Mouse (Mus musculus): ENCODE data around the gene Il1rapl1. TPM values are rescaled to one million over a fixed set of nuclear protein-coding genes. Genes with fewer than 3 reads are reported as not detected.

Gene Il1rapl1
- total RNA-seq, 2 experiments from 2014 or later: not detected

DNA sequence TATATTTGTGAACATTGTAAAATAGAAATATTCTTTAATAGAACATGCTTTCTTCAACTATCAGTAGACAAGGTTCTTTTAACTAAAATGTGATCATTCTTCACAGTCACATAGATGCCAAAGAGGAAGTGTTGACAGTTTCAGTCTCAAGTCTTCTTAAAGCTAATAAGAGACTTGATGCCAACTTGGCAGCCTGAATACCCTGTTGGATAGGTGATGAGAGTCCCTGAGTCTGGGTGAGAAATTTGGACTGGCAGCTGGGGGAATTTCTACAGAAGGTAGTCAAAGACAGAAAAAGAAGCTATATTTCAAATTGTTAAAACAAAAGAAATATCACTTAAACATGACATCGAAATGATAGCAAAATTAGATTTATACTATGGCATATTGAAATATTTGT is 451.6 kb downstream of the Il1rapl1 start:
- ATAC-seq (replicated peaks; ENCODE audit: low FRiP score, poor library complexity, severe bottlenecking): no peak

DNA sequence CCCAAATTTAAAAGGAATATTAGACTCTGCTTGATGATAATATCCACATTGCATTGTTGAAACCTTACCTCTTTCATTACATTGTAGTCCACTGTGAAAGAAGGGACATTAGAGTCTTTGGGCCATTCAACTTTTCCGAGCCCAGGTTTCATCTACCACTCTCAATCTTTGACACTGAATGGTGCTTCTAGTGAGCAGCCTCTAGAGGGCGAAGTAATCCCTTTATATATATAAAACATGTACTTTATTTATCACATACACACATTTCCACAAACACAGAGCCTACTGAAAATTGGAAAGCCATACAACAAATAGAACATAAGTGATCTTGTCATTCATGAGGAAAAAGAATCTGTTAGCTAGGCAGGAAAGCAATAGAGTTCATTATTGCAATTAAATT is 459.8 kb downstream of the Il1rapl1 start:
- no peak for ATAC-seq (replicated peaks; ENCODE audit: low FRiP score, poor library complexity, severe bottlenecking)

- ATAC-seq (replicated peaks; ENCODE audit: low FRiP score, poor library complexity, severe bottlenecking): no peak
These were observed 514.5 kb downstream of the Il1rapl1 start for GRCm38 (mm10) chrX:87600914-87601313.

GRCm38 (mm10) chrX:87507997-87508396 is 607.4 kb downstream of the Il1rapl1 start:
- no peak for ATAC-seq (replicated peaks; ENCODE audit: low FRiP score, poor library complexity, severe bottlenecking)

GRCm38 (mm10) chrX:87502604-87503003 is 612.8 kb downstream of the Il1rapl1 start:
- ATAC-seq (replicated peaks; ENCODE audit: low FRiP score, poor library complexity, severe bottlenecking): no peak

- ATAC-seq (replicated peaks; ENCODE audit: low FRiP score, poor library complexity, severe bottlenecking): no peak
These were observed 632.0 kb downstream of the Il1rapl1 start for GRCm38 (mm10) chrX:87483416-87483815.

DNA sequence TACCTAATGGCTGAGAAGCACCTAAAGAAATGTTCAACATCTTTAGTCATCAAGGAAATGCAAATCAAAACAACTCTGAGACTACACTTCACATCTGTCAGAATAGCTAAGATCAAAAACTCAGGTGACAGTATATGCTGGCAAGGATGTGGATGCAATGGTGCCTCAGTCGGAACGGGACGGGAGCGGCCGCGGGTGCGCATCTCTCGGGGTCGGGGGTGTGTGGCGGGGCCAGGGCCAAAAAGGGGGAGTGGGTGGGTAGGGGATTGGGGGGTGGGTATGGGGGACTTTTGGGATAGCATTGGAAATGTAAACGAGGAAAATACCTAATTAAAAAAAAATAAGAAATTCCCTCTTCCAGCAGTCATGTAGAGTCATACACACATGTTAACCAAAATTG is 877.3 kb downstream of the Il1rapl1 start:
- peak; percentile 89 for ATAC-seq (replicated peaks; ENCODE audit: low FRiP score, poor library complexity, severe bottlenecking)

DNA sequence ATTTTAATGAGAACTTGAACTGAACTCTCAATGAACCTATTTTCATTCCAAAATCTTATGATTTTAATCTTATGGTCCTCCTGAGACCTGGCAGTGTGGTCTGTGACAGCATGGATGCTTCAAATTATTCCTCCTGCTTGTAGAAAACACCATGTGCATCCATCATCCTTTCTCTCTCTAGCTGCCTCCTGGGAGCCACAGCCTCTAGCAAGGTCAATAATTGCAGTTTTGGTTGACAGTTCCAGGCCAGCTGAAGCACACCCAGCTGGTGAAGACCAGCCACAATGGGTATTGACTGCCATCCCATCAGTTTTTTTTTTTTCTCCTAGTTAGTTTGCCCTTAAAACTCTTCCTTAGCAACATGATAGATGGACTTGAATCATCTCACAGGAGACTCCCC is 890.2 kb downstream of the Il1rapl1 start:
- no peak for ATAC-seq (replicated peaks; ENCODE audit: low FRiP score, poor library complexity, severe bottlenecking)

GRCm38 (mm10) chrX:87002296-87002695 is 1113.1 kb downstream of the Il1rapl1 start:
- no peak for ATAC-seq (replicated peaks; ENCODE audit: low FRiP score, poor library complexity, severe bottlenecking)

- ATAC-seq (replicated peaks; ENCODE audit: low FRiP score, poor library complexity, severe bottlenecking): no peak
These were observed 1160.3 kb downstream of the Il1rapl1 start for GRCm38 (mm10) chrX:86955126-86955525.

- ATAC-seq (replicated peaks; ENCODE audit: low FRiP score, poor library complexity, severe bottlenecking): no peak
These were observed 1160.8 kb downstream of the Il1rapl1 start for GRCm38 (mm10) chrX:86954614-86955013.

- ATAC-seq (replicated peaks; ENCODE audit: low FRiP score, poor library complexity, severe bottlenecking): no peak
These were observed 1164.5 kb downstream of the Il1rapl1 start for GRCm38 (mm10) chrX:86950940-86951339.

GRCm38 (mm10) chrX:86949112-86949511 is 1166.3 kb downstream of the Il1rapl1 start:
- no peak for ATAC-seq (replicated peaks; ENCODE audit: low FRiP score, poor library complexity, severe bottlenecking)

GRCm38 (mm10) chrX:86854835-86855234 is 1260.6 kb downstream of the Il1rapl1 start:
- no peak for ATAC-seq (replicated peaks; ENCODE audit: low FRiP score, poor library complexity, severe bottlenecking)

DNA sequence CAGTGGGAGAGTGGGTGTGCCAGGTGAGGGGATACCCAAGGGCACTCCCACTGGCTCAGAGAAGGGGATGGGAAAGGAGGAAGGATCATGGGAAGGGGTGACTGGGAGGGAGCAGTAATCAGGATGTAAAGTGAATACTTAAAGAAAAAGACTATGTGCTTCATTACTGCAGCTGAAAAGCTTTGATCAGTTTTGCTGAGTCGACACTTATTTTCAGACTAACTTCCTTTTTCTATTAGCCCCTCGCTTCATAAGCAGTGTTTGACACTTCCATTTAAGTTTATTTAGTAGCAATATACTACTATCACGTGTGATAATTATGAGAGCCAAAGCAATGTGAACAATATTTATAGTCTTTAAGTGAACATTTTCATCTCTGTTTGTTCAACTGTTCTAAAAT is 1307.2 kb downstream of the Il1rapl1 start:
- no peak for ATAC-seq (replicated peaks; ENCODE audit: low FRiP score, poor library complexity, severe bottlenecking)

DNA sequence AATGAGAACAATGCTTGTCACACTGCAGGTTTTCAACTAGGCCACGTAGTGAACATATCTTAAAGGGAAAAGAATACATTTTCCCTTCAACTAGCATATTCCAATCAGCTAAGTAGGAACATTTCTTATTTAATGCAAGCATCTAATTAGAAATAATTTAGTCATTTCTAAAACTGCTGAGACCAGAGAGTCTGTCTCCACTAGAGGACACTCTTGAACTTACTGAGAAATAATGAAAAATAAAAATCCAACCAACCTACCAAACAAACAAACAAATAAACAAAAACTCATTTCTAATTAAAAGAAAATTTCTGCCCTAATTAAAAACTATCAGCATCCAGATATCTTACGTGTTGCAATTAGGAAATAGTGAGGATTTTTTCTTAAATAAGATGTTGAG is 1312.7 kb downstream of the Il1rapl1 start:
- no peak for ATAC-seq (replicated peaks; ENCODE audit: low FRiP score, poor library complexity, severe bottlenecking)

- no peak for ATAC-seq (replicated peaks; ENCODE audit: low FRiP score, poor library complexity, severe bottlenecking)
These were observed 1386.6 kb downstream of the Il1rapl1 start for GRCm38 (mm10) chrX:86728803-86729202.

Measured in erythroid progenitor cell, adult 5-6 weeks (primary cell).